Mouse (Mus musculus) left cerebral cortex, adult 18-20 months (tissue): ENCODE measurements around the gene Ggta1. TPM values are rescaled to one million over a fixed set of nuclear protein-coding genes. Genes with fewer than 3 reads are reported as not detected.

Source experiments
- DNase-seq, 2 experiments: peaks; one replicate each; pipeline ENCODE4 v3.0.0; 2021 to 2022; ENCODE audit warnings: low spot score in 2 of 2, mixed read lengths in 1 of 2
- long read RNA-seq, 2 experiments: library from polyadenylated mRNA; stranded (forward); transcript quantifications; one replicate each; pipeline ENCODE4 v2.0.0; 2021
- total RNA-seq, 2 experiments: library from RNA; stranded (reverse); gene quantifications; 2 replicates each; pipeline ENCODE4 v1.2.3; 2021

Ggta1 gene
- 1 to 10 TPM; 3.3 to 3.6 TPM for total RNA-seq
- long read RNA-seq, experiment 1, partial matches to known transcripts = 1 of 3 reads
- long read RNA-seq, experiment 1, other reads (novel, unspliced or antisense) = 1 of 3 reads
- long read RNA-seq, experiment 2, partial matches to known transcripts = 0 of 4 reads
- long read RNA-seq, experiment 2, other reads (novel, unspliced or antisense) = 3 of 4 reads

DNA sequence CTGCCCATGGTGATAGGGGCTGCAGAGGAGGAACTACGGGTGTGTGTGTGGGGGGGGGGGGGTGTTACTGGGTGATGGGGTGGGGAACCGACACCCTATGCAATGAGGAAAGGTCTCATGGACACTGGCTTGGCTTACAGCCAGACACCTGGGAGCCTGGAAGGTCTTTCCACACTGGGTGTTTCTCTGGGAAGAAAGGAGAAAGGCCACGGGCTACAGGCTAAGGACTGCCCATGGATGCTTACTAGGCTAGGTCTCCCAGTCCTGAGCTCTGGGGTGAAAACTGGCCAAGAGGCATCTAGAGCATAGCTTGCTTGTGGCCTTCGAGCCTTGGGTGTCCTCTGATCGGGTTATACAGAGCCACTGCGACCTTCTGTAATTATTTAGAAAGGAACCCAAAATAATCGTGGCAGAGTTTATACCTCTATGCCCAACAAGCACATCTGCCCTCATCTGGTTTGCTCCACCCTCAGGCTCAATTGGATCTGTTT, at the start of gene Ggta1:
Gene Ggta1, minus strand, starts transcription at position 441 of the 491 bp plus-strand sequence.
- DNase-seq = no peak

DNA sequence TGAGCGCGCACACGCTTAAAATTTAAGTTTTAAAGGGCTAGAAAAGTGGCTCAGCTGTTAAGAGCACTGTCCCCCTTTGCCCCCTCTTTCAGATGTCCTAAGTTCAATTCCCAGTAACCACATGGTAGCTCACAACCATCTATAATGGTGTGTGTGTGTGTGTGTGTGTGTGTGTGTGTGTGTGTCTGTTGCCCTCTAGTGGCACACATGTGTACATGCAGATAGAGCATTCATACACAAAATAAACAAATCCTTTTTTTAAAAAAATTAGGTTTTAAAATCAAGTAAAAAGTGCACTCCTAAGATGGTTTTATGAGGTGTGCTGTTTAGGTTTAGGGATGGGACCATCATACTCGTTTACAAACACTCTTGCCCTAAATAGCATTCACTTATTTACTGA, 49.2 kb upstream of the Ggta1 start:
- no peak for DNase-seq

GRCm38 (mm10) chr2:35510920-35511319, 47.9 kb upstream of the Ggta1 start:
- no peak for DNase-seq

DNA sequence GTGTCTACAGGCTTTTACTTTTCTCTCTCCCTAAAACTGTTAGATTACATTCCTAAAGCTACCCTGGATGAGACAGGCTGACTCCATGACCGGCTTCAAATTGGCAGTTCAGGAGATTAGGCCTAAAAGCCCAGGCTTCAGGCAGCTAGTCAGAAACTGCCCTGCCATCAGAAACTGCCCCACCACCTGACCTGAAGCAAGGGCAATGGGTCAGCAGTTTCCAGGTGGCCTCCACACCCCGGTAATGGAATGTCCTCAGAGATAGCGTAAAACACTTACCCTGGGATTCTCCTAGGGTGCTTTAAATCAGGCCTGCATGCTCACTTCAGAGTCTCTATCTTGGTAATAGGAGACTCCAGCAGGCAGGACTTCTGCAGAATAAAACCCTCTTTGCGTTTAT, 46.9 kb upstream of the Ggta1 start:
- DNase-seq = no peak

DNA sequence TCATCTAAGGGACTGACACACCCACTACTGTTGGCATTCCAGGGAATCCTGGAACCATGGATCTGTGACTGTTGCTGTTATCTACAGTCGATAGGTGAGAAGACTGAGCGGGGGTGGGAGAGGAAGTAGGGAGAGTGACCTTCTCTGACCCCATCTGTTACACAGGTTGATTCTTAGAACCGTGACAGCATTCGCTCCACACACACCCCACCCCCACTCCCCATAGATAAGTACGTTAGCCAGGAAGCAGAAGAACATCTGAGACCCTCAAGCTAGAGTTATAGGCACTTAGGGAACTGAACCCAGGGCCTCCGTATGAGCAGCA, 46.3 kb upstream of the Ggta1 start:
- no peak for DNase-seq

GRCm38 (mm10) chr2:35508597-35509342, 45.7 kb upstream of the Ggta1 start:
- peak; percentile 55 to 80 for DNase-seq

DNA sequence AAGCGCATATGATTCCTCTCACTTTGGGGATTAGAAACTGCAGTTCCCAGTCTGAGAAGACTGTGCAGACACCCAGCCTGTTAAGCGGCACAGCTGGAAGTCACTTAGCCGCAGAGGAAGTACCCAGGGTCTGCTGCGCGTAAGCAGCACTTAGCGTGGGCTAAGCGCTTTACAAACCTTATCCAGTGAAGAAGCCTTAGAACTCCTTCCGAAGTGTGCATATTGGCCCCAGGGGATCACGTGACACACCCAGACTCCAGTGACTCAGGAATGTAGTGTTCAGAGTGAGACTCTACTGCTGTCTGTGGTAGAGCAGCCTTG, 44.1 kb upstream of the Ggta1 start:
- DNase-seq = peak; percentile 13 to 31

DNA sequence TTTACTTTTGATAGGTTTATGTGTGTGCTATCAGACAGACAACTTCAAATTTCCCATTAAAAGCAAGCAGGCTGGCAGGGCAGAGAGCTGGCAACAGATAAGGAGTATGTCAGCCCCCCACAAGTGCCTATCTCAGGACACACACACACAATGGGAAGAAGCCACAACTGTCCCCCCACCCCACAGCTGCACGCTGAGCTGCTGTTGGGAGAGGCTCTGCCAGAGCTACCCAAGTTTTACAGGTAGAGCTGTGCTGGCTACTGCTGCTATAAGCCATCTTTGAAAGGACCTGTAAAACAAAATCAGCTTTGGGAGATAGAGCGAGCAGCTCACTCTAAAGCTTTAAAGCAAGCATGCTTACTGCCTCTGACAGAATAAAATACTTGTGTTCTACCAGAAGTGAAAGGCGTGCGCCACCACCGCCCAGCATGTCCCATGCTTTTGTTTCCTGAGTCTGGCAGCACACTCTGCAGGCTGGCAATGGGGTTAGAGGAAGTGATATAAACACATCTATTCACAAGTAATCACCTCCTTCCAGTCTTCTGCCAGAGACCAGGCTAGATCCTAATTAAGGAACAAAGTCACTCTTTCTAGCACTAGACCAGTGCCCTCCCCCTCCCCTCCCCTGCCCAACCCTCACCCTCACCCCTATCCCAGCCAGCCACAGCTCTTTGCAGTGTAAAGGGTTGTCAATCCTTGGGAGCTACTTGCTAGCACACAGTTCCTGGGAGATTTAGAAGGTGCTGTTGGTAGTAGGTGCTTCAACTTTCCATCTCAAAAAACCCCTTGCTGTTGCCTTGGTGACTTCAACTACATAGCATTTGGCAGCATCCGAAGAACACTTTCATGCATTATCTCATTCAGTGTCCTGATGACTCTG, 43.5 kb upstream of the Ggta1 start:
- DNase-seq = peak; percentile 21 to 57

DNA sequence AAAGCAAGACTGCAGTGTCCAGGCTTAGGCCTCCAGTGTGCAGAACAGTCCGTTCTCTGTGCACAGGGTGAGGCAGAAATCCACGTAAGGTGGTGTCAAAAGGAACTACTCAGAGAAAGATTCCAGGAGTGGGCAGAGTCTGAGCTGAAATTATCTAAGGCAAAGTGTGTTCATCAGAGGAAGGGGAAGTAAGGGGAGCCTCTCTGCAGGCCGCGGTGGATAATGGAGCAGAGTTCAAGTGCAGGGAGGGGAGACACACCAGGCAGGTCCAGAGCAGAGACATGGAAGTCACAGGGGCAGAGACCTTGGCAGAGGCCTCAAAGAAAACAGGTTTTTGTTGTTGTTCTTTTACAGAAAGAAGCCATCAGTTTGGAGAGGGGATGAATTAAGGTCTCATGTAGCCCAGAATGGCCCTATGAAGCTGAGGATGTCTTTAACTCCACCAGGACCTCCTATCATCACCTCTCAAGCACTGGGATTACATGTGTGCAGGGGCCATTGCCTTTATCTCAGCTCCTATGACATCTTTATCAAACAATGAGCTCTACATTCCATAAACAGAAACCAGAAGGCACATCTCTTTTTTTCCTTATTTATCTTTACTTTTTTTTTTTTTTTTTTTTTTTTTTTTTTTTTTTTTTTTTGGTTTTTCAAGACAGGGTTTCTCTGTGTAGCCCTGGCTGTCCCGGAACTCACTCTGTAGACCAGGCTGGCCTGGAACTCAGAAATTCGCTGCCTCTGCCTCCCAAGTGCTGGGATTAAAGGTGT, 42.7 kb upstream of the Ggta1 start:
- DNase-seq = no peak

DNA sequence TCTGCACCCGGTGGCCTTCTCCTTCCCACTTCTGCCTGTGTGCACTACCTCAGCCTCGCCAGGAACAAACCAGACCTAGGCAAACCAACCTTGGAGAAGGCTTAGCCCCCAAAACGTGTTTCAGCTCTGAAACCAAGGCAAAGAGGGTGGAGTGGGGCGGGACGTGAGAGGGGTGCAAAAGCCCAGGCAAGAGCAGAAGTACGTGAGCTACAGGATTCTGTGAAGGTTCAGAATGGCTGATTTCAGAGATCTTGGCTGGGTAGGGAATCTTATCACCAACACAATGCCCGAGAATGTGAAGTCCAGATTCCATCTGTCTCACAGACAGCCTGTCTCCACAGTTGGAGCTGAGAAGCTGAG, 41.4 kb upstream of the Ggta1 start:
- no peak for DNase-seq

GRCm38 (mm10) chr2:35503723-35504416, 40.8 kb upstream of the Ggta1 start:
- no peak for DNase-seq

- DNase-seq = no peak
These were observed 40.1 kb upstream of the Ggta1 start for GRCm38 (mm10) chr2:35503021-35503722.

- DNase-seq = no peak
These were observed 39.5 kb upstream of the Ggta1 start for GRCm38 (mm10) chr2:35502561-35502960.

DNA sequence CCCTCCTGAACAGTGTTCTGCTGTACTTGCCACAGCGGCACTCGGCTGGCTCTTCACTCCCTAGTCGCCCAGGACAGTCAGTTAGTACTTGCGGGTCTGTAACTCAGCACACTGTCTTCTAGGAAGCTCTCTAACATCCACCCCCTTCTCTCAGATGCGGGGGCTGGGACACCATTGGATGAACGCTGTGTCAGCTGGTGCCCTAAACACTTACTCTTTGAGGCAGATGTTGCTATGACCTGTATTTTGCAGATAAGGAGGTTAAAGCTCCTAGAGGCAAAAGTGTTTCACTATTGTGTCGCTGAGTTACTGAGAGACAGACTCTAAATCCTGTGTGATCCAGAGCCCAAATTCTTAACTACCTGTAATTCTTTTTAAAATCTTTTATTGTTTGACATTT, 36.4 kb upstream of the Ggta1 start:
- no peak for DNase-seq

DNA sequence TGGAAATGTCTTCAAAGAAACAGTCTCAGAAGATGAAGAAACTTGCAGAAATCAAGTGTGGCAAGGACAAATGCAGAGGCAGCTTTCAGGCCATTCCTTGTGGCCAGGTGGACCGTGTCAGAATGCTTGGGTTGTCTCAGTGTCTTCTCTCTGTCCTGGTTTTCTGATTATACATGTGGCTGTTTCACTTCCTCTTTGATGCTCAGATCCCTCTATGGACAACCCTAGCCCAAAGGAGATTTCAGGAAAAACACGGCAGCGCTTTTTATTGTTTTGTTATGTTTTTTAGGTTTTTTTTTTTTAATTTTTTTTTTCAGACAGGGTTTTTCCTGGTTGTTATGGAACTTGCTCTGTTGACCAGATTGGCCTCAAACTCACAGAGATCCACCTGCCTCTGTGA, 35.9 kb upstream of the Ggta1 start:
- no peak for DNase-seq

GRCm38 (mm10) chr2:35497662-35498196, 34.7 kb upstream of the Ggta1 start:
- DNase-seq = no peak

GRCm38 (mm10) chr2:35496279-35497013, 33.4 kb upstream of the Ggta1 start:
- DNase-seq = no peak

DNA sequence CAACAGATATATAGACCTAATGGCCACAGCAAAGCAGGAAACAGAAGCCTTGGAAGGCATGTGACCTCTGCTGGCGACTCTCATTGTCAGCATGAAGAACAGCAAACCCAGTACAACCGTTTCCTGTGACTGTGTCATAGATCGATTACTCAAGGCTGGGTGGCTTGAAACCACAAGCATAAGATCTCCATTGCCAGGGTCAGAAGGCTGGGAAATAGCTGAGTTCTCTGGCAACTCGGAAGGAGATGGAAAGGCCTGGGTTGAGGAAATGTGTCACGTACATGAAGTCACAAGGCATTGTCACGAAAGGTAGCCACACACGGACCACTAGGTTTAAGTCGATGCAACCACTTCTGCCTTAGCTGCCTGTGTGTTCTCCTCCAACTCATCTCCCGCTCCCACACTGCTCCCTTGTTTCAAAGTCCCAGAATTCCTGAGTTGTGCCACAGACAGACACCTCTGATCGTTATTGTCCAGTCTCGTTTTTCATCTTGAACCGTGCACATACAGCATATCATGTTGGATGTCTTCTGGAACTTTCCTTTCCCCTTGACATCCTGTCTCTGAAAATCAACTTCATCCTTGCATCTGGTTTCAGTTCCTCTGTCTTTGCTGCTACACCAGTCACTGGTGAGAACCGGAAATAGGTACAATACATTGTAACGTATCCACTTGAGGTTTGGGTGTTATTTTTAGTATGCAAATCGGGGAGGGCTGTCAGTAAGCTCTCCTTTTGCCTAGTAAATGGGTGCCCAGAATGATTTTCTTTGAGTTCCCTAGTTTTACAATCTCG, 32.7 kb upstream of the Ggta1 start:
- no peak for DNase-seq
